Mouse (Mus musculus) left cerebral cortex, postnatal 14 days (tissue): ENCODE measurements around the gene Sec63. TPM values are rescaled to one million over a fixed set of nuclear protein-coding genes. Genes with fewer than 3 reads are reported as not detected.
A peak's percentile ranks its signal among the peaks of the same experiment; 100 is the strongest.

Source experiments
- DNase-seq, 2 experiments: peaks; one replicate each; pipeline ENCODE4 v3.0.0; 2021 to 2022; ENCODE audit warnings: low spot score in 2 of 2, mixed read lengths in 1 of 2
- intact Hi-C: fragments of 180-260 bp; cut with DNase I; formaldehyde crosslinking; loops from one replicate; pipeline ENCODE4 v1.15.1; 2025
- total RNA-seq, 2 experiments: library from RNA; stranded (reverse); gene quantifications; 2 replicates each; pipeline ENCODE4 v1.2.3; 2021

Gene Sec63
- total RNA-seq, 2 experiments from 2014 or later = 39.2 to 45.8 TPM

GRCm38 (mm10) chr10:42859781-42860158 lies 98.5 kb downstream of the Sec63 start:
- intact Hi-C loops = no loop called here
- DNase-seq = no peak

GRCm38 (mm10) chr10:42860159-42860911 lies 99.0 kb downstream of the Sec63 start, which contains the start of gene Scml4:
Gene Scml4 (plus strand): TSS chr10:42860370.
- intact Hi-C loops = no loop called here
- peak; percentile 50 to 82 for DNase-seq

GRCm38 (mm10) chr10:42861446-42861845 lies 100.2 kb downstream of the Sec63 start:
- intact Hi-C loops = no loop called here
- DNase-seq = no peak

- DNase-seq = no peak
- intact Hi-C loops = no loop called here
These were observed 100.9 kb downstream of the Sec63 start for GRCm38 (mm10) chr10:42862102-42862740.

GRCm38 (mm10) chr10:42862806-42863205 lies 101.5 kb downstream of the Sec63 start:
- no peak for DNase-seq
- intact Hi-C loops = no loop called here

- peak; percentile 69 to 81 for DNase-seq
- intact Hi-C loops = no loop called here
These were observed 102.5 kb downstream of the Sec63 start for GRCm38 (mm10) chr10:42863621-42864391.

- intact Hi-C loops = no loop called here
- no peak for DNase-seq
These were observed 103.4 kb downstream of the Sec63 start for GRCm38 (mm10) chr10:42864696-42865095.

GRCm38 (mm10) chr10:42868416-42868815 lies 107.1 kb downstream of the Sec63 start:
- intact Hi-C loops = no loop called here

GRCm38 (mm10) chr10:42869467-42869866 lies 108.2 kb downstream of the Sec63 start:
- DNase-seq = no peak
- intact Hi-C loops = no loop called here

More at GRCm38 (mm10) chr10:42868416-42868815, 107.1 kb downstream of the Sec63 start:
- no peak for DNase-seq

- peak in 1 of 2 experiments; percentile 12 for DNase-seq
- intact Hi-C loops = no loop called here
These were observed 111.1 kb downstream of the Sec63 start for GRCm38 (mm10) chr10:42872269-42873010.

- intact Hi-C loops = no loop called here
- DNase-seq = no peak
These were observed 111.8 kb downstream of the Sec63 start for GRCm38 (mm10) chr10:42873077-42873595.

- DNase-seq = no peak
- intact Hi-C loops = no loop called here
These were observed 114.9 kb downstream of the Sec63 start for GRCm38 (mm10) chr10:42876172-42876571.

- no peak for DNase-seq
- intact Hi-C loops = no loop called here
These were observed 118.0 kb downstream of the Sec63 start for GRCm38 (mm10) chr10:42879269-42879681.

- no peak for DNase-seq
- intact Hi-C loops = no loop called here
These were observed 118.4 kb downstream of the Sec63 start for GRCm38 (mm10) chr10:42879682-42880081.

Other genes starting within 250 kb of the Sec63 start
- 10 to 100 TPM; 11.0 to 13.8 TPM for gene Nr2e1, start 177.9 kb upstream of the Sec63 start, total RNA-seq
- gene Ostm1, start 177.7 kb upstream of the Sec63 start, total RNA-seq = 10 to 100 TPM; 46.8 to 48.8 TPM
- 1 to 10 TPM; 4.1 to 5.4 TPM for gene Scml4, start 98.9 kb downstream of the Sec63 start, total RNA-seq